Mouse (Mus musculus) olfactory bulb, adult 2 months (tissue): ENCODE data around the gene Rgsl1.

ENCODE experiments used
- CTCF ChIP-seq: fragments of 200-500 bp; IDR thresholded peaks from 2 replicates; pipeline ENCODE4 v1.5.1; 2012; ENCODE audit warnings: low read depth, mild to moderate bottlenecking, low read length, moderate library complexity; ENCODE audit not compliant: insufficient read depth
- POLR2A ChIP-seq: fragments of 200-500 bp; IDR thresholded peaks from 2 replicates; pipeline ENCODE4 v1.6.1; 2012; ENCODE audit warnings: mild to moderate bottlenecking, low read depth, low read length, moderate library complexity; ENCODE audit not compliant: insufficient read depth

GRCm38 (mm10) chr1:153820216-153820615, 23.7 kb downstream of the Rgsl1 start:
- no peak for TF ChIP-seq CTCF
- no peak for TF ChIP-seq POLR2A
